Mouse (Mus musculus) left cerebral cortex, postnatal 14 days (tissue): ENCODE measurements around the gene Trem2. TPM values are rescaled to one million over a fixed set of nuclear protein-coding genes. Genes with fewer than 3 reads are reported as not detected.

Source experiments
- DNase-seq, 2 experiments: peaks; one replicate each; pipeline ENCODE4 v3.0.0; 2021 to 2022; ENCODE audit warnings: low spot score in 2 of 2, mixed read lengths in 1 of 2
- intact Hi-C: fragments of 180-260 bp; cut with DNase I; formaldehyde crosslinking; loops from one replicate; pipeline ENCODE4 v1.15.1; 2025
- total RNA-seq, 2 experiments: library from RNA; stranded (reverse); gene quantifications; 2 replicates each; pipeline ENCODE4 v1.2.3; 2021

Gene Trem2
- total RNA-seq, 2 experiments from 2014 or later = 8.5 to 10.3 TPM

DNA sequence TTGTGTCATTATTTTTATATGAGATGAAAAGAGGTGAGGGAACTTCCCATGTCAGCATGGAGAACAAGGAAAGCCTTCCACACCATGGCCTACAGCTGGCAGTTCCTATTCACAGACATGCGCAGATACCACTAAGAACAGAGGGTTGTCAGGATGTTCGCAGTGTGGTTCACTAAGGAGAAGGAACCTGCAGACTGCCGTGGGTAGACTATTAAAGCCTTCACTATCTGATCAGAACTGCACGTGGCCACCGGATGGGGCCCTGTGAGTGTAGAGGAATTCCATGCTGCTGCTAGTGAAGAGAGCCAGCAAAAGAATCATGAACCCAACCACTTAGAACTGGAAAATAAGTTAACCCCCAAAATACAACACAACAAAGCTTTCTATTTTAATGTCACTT lies 43.2 kb downstream of the Trem2 start:
- DNase-seq = no peak
- intact Hi-C loops = no loop called here

DNA sequence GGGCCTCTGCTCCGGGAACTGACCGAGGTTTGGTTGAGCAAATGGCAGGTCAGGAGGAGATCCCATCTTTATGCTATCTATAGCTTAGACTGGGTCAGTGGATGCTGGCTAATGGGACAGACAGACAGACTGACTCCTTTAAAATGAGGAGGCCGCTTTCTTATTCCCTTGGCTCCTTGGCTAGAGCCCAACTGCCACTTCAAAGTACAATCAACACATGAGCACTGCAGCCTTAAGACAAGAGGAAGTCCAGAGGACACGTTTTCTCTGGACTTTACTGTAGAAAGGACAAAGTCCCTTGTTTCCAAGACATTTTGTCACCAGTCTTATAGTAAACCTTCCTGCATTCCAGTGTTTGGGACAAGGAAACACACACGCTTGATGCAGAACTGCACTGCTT lies 45.2 kb downstream of the Trem2 start:
- intact Hi-C loops = no loop called here
- DNase-seq = no peak

DNA sequence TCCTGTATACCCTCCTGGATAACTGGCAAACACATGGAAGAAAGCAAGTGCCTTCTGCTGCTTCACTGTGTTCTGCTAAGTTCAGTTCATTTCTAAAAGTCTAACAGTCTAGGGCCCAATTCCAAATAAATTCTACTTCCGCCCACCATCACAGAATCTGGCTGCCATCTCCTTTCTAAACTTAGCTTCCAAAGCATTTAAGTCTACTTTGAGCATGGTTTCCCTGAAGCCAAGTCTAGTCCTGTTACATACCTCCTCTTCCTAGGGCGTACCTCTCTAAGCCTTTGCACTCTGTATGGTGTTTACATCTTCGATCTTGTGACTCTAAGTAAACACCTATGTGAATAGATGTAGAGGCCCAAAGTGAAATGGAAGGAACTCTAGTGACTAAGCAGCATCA lies 46.4 kb downstream of the Trem2 start:
- intact Hi-C loops = no loop called here

DNA sequence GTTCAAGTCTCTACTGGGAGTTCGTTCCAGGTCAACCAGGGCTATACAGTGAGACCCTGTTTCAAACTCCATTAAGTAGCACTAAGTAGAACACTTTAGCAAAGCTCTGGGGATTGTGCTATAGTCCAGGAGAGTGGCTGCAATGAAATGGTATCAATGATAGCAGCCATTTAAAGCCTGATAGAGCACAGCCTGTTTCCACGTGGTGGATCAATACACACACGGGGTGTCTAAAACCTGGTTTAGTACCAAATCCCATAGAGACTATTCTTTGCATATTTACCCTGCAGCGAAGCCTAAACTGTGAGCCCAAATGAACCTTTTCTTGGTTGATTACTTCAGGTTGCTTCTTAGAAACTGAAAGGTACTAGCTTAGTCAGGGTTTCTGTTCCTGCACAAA lies 55.5 kb downstream of the Trem2 start:
- no peak for DNase-seq
- intact Hi-C loops = no loop called here

More for the DNA sequence above, 46.4 kb downstream of the Trem2 start:
- peak; percentile 63 to 72 for DNase-seq

DNA sequence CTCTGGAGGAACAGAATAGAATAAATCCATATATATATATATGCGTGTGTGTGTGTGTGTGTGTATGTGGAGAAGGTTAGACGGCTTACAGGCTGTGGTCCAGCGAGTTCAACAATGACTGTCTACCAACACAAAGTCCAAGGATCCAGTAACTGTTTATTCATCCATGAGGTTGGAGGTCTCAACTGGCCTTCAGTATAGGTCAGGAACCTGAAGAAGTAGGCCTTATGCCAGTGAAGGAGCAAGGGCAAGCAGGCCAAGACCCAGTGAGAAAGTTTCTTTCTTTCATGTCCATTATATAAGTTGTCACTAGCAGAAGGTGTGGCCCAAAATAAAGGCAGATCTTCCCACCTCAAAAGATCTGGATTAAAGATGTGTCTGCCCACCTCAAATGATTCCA lies 56.5 kb downstream of the Trem2 start:
- intact Hi-C loops = no loop called here

More for the DNA sequence above, 56.5 kb downstream of the Trem2 start:
- no peak for DNase-seq

Other genes starting within 250 kb of the Trem2 start
- gene 9830107B12Rik, start 200.1 kb upstream of the Trem2 start, total RNA-seq = not detected
- not detected for gene A530064D06Rik, start 179.1 kb upstream of the Trem2 start, total RNA-seq
- not detected for gene Trem1, start 113.6 kb upstream of the Trem2 start, total RNA-seq
- under 1 TPM; 0.48 to 0.57 TPM for gene Trem3, start 98.6 kb upstream of the Trem2 start, total RNA-seq
- not detected for gene Treml4, start 82.1 kb upstream of the Trem2 start, total RNA-seq
- under 1 TPM; 0.46 to 0.47 TPM for gene Treml2, start 46.9 kb upstream of the Trem2 start, total RNA-seq
- under 1 TPM; 0.08 to 0.11 TPM for gene B430306N03Rik, start 30.3 kb upstream of the Trem2 start, total RNA-seq
- under 1 TPM in 1 of 2 experiments, not detected in 1; 0.44 TPM for gene Treml1, start 13.5 kb downstream of the Trem2 start, total RNA-seq
- 10 to 100 TPM; 31.5 to 33.3 TPM for gene Nfya, start 63.5 kb downstream of the Trem2 start, total RNA-seq
- 1 to 10 TPM; 9.4 to 9.7 TPM for gene Oard1, start 63.6 kb downstream of the Trem2 start, total RNA-seq
- gene Apobec2, start 86.5 kb downstream of the Trem2 start, total RNA-seq = under 1 TPM in 1 of 2 experiments, not detected in 1; 0.32 TPM
- gene Tspo2, start 105.1 kb downstream of the Trem2 start, total RNA-seq = under 1 TPM; 0.36 to 0.46 TPM
- under 1 TPM in 1 of 2 experiments, not detected in 1; 0.34 TPM for gene Unc5cl, start 108.5 kb downstream of the Trem2 start, total RNA-seq